Mouse (Mus musculus) liver (tissue): ENCODE results near the gene Saxo1.

Experiments
- DNase-seq: peaks from one replicate; pipeline ENCODE4 v3.0.0-alpha.2; 2020; ENCODE audit warnings: mixed read lengths

The Saxo1 gene

DNA sequence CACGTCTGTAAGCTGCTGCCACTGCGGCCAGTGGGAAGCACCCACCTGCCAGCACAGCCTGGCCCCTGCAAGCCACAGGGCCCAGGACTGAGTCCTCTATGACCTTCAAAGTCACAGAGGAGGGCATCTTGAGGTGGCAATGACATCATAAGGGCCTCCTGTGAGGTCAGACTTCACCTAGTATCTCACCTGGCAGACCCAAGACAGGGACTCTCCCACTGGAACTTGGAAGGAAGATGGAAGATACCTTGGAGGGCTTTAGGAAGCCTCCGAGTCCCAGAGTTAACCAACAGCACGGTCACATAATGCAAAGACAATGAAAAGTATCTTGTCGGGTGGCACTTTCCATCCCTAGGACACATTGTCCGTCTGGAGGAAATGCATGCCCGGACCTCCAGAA lies at the start of gene Saxo1:
Saxo1 (minus strand) TSS at position 101 of the 400 bp plus-strand sequence.
- DNase-seq = no peak

- no peak for DNase-seq
Measured at GRCm38 (mm10) chr4:86591304-86591703, 33.2 kb upstream of the Saxo1 start.

DNA sequence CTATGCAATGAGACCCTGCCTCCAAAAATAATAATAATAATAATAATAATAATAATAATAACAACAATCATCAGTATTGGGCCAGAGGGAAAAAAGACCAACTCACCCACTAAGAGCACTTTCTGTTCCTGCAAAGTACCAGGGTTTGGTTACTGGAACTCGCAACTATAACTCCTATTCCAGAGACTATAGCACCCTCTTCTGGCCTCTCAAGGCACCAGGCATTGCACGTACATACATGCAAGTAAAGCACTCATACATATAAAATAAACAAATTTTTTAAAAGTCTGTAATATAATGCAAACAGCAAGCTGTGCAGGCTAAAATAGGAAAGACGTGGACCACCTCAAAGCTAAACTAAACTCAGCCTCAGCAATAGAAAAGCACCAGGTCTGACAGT lies 30.1 kb upstream of the Saxo1 start:
- peak; percentile 13 for DNase-seq

DNA sequence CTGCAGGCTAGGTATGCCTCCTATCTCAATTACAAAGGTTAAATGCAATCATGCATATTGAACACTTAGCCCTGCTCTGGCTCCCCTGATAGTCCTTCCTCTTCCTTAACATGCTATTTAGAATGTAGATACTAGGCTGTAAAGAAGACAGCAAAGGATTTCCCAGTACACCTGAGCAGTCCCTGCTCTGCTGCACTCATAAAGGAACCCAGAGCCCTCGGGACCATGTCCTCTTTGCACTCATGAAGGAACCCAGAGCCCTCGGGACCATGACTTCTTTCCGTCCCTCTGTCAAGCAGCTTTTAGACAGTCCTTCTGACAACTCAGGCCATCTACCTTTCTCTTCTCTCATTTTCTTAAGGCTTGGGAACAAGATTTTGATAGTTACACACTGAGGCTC lies 22.5 kb upstream of the Saxo1 start:
- DNase-seq = no peak

GRCm38 (mm10) chr4:86580056-86580455 lies 21.9 kb upstream of the Saxo1 start:
- no peak for DNase-seq

DNA sequence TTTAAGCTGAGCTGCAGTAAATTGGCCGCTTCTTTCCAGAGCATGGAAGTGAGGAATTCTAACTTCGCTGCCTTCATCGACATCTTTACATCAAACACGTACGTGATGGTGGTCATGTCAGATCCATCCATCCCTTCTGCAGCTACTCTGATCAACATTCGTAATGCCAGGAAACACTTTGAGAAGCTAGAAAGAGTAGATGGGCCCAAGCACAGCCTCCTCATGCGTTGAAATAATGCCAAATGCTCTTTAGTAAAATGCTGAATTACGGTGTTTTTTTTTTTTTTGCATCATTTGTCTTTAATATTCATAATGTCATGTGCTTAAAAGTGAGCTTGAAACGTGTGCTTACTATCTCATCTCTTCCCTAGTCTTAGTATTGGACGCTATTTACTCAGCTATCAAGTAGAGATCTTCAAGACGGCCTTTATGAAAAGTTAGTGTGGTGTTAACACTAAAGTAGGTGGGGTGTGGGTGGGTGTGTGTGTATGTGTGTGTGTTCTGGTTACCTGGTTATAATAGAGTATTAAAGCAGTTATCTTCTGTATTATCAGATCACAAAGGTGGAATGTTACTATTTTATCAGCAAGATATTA lies 18.6 kb upstream of the Saxo1 start:
- no peak for DNase-seq

DNA sequence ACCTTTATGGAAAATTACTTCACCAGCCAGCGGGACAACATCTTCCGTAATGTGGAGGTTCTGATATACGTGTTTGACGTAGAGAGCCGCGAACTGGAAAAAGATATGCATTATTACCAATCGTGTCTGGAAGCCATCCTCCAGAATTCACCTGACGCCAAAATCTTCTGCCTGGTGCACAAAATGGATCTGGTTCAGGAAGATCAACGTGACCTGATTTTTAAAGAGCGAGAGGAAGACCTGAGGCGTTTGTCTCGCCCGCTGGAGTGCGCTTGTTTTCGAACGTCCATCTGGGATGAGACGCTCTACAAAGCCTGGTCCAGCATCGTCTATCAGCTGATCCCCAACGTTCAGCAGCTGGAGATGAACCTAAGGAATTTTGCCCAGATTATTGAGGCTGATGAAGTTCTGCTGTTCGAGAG lies 18.0 kb upstream of the Saxo1 start:
- DNase-seq = peak; percentile 37

DNA sequence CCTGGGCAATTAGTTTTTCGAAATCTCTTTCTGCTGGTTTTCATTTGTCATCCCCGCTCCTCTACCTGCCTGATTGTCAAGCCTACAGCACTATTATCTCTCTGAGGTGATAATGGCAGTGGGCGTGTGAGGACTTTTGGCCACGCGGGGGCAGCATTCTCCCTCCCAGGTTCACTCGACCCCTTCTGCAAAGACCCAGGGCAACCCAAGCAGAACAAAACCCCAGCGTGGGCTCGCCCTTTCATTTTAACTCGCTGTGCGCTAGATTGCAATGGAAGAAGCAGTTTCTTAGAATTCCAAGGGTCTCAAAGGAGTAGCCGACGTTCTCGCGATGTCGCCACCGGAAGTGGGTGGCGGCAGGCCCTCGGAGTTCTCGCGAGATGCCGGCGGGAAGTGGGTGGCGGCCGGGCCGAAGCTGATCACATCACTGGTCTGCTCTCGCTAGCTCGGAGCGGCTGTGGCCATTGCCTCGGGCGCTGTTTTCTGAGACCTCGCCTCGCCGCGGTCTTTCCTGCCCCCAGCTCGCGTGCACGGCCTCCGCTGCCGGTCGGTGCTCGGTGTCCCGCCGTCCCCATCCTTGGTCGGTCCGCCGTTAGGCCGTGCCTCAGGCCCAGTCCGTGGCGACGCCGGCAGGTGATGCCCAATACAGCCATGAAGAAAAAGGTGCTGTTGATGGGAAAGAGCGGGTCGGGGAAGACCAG lies 17.3 kb upstream of the Saxo1 start, which contains the start of gene Rraga:
Rraga (plus strand) TSS at position 386 of the 701 bp plus-strand sequence.
- DNase-seq = peak; percentile 97

GRCm38 (mm10) chr4:86574939-86575282 lies 16.8 kb upstream of the Saxo1 start:
- no peak for DNase-seq

DNA sequence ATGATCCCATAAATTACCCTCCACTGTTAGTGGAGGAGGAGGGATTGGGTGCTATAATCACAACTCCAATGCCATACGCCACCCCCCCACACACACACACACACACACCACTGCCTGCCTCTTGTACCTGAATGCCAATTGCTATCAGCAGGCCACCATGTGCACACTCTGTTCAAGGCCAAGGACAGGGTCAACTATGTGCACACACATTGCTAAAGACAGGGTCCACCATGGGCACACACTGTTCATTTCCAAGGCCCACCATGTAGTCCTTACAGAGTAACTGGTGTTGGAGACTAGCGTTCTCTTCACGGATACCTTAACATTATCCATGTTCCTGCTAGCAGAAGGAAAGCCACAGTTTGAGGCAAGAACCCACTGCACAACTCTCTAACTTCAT lies 2.9 kb upstream of the Saxo1 start:
- DNase-seq = no peak

DNA sequence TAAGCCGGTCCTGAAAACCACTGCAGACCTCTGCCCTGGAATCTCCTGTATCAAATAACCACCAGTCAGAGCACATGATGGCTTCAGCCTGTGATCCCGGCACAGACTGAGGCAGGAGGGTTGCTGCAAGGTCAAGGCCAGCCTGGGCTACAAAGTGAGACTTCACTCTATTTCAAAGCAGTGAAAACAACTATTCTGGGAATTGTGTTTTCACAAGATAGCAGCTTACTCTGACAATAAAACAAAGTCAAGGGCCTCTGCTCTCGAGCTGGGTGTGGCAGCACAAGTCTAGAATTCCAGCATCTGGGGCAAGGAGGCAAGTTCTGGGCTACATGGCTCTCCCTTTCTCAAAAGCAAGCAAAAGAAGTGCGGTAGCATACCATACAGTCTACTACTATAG lies 878 bp upstream of the Saxo1 start:
- no peak for DNase-seq

GRCm38 (mm10) chr4:86557371-86557770 lies 757 bp downstream of the Saxo1 start:
- DNase-seq = no peak

- DNase-seq = no peak
Measured at GRCm38 (mm10) chr4:86555035-86555707, 3.0 kb downstream of the Saxo1 start.

- DNase-seq = no peak
Measured at GRCm38 (mm10) chr4:86548332-86548731, 9.8 kb downstream of the Saxo1 start.

DNA sequence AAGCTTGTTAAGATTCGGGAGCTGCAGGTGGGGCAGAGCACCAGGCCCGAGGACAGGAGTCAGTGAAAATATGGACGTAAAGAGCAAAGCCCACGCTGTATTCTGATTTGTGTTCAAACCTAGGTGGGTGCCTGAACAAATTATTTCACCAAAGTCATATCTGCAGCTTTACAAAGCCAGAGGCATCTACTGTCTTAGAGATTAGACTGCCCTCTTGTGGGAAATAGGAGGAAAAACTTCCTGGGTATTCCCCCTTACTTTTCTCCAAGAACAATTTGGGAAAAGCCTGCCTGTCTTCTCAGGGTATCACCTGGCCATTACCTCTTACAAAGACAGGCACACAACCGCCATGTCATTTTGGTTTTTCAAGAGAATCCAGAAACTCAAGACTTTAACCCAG lies 12.5 kb downstream of the Saxo1 start:
- no peak for DNase-seq

- DNase-seq = no peak
Measured at GRCm38 (mm10) chr4:86543999-86544398, 14.1 kb downstream of the Saxo1 start.

DNA sequence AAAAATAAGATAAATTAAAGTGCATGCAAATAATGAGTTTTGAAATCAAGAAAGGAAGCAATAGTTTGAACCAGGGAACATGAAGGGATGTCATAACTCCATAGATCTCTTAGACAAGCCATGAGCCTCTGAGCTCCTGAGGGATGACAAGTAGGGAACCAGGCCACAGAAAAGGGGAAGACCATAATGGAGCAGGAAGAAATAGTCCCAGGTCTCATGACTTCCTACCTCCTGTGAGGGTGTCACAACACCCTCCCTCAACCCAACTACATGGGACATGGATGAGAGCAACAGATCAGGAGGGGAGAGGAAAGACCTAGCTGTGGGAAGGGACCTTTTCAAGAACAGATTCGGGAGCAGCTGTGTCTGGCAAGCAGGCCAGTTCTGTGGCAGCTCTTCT lies 16.6 kb downstream of the Saxo1 start:
- DNase-seq = no peak

DNA sequence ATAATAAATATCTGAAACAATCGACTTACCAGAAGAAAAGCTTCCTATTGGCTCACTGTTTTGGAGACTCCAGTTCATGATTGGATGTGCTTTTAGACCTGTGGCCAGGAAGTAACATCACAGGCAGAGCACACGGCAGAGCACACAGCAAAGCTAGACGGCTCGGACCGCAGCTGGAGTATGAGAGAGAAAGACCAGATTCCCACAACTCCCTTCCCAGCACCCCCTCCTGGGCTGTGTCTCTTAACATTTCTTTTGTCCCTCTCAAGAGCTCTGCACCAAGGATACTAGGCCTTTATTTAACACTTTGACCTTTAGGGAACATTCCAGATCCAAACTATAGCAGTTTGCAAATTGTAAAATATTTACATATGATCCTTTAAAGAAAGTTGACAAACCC lies 19.2 kb downstream of the Saxo1 start:
- DNase-seq = no peak

DNA sequence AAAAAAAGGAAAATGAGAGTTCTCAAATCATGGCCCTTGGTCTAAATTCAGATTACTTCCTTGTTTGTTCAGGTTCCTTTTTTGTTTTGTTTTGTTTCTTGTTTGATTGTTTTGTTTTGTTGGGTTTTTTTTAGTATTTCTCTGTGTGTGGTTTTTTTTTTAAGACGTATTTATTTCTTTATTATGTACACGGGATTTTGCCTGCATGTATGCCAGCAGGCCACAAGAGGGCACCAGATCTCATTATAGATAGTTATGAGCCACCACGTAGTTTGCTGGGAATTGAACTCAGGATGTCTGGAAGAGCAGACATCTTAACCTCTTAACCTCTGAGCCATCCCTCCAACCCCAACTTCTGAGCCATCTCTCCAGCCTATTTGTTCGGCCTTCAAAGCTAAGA lies 20.2 kb downstream of the Saxo1 start:
- DNase-seq = peak; percentile 33

GRCm38 (mm10) chr4:86534091-86534481 lies 24.0 kb downstream of the Saxo1 start:
- no peak for DNase-seq

GRCm38 (mm10) chr4:86533406-86534090 lies 24.6 kb downstream of the Saxo1 start:
- no peak for DNase-seq

DNA sequence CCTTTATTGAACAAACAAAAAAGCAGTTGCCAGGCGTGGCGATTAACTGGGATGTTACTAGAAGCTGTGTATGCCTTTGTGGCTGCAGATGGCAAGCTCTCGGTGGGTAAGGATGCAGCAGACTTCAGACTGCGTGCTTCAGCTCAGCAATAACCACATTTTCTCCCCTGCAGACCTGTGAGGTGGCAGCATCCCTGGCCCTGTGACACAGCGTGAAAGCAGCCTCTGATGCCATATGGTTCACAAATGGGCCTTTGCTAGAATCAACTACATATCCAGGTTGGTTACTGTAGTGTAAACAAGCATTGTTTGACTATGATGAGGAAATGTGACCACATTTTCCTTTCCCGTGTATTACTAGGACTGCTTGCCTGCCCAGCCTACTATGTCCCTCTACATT lies 29.0 kb downstream of the Saxo1 start:
- DNase-seq = no peak
